Mouse (Mus musculus) thymus, adult 2 months (tissue): Measurements from ENCODE around the gene Fgfr2. TPM values are rescaled to one million over a fixed set of nuclear protein-coding genes. Genes with fewer than 3 reads are reported as not detected.

Source experiments
- DNase-seq: peaks from one replicate; pipeline ENCODE4 v3.0.0; 2021
- H3K27ac ChIP-seq: fragments of 200-500 bp; 2 replicates; pipeline ENCODE4 v1.5.1; 2012; ENCODE audit warnings: low read length, control low read depth; ENCODE audit not compliant: control insufficient read depth, insufficient read depth
- H3K27me3 ChIP-seq: fragments of 200-500 bp; 2 replicates; pipeline ENCODE4 v1.6.1; 2012; ENCODE audit warnings: mild to moderate bottlenecking, low read length, moderate library complexity, mixed read lengths; ENCODE audit not compliant: control insufficient read depth, insufficient read depth
- H3K36me3 ChIP-seq: fragments of 200-500 bp; 2 replicates; pipeline ENCODE4 v1.6.1; 2012; ENCODE audit warnings: mild to moderate bottlenecking, low read length, moderate library complexity; ENCODE audit not compliant: control insufficient read depth, insufficient read depth
- H3K4me1 ChIP-seq: fragments of 200-500 bp; replicated peaks from 2 replicates; pipeline ENCODE4 v1.6.1; 2012; ENCODE audit warnings: low read length; ENCODE audit not compliant: control insufficient read depth, insufficient read depth
- H3K4me3 ChIP-seq: fragments of 200-500 bp; 2 replicates; pipeline ENCODE4 v1.5.1; 2012; ENCODE audit warnings: mild to moderate bottlenecking, low read length, control low read depth, moderate library complexity; ENCODE audit not compliant: control insufficient read depth, insufficient read depth
- CTCF ChIP-seq: fragments of 200-500 bp; IDR thresholded peaks from 2 replicates; pipeline ENCODE4 v1.5.1; 2012; ENCODE audit warnings: mild to moderate bottlenecking, control low read depth, low read length, moderate library complexity, borderline replicate concordance; ENCODE audit not compliant: control insufficient read depth, poor library complexity, insufficient read depth; ENCODE audit errors: extremely low read depth
- POLR2A ChIP-seq: fragments of 200-500 bp; IDR thresholded peaks from 2 replicates; pipeline ENCODE4 v1.6.1; 2012; ENCODE audit warnings: mild to moderate bottlenecking, low read length, control low read depth, moderate library complexity; ENCODE audit not compliant: control insufficient read depth, poor library complexity, insufficient read depth; ENCODE audit errors: extremely low read depth
- WGBS: fragments of 180-500 bp; shearing (Covaris S2); methylation state at CpG from one replicate; pipeline ENCODE4 v1.1.7; 2018; 5-methylcytosine and 5-hydroxymethylcytosine counted together
- polyA plus RNA-seq: library from polyadenylated mRNA; depleted of rRNA; stranded (reverse); fragments of >200 nt; gene quantifications from 2 replicates; pipeline ENCODE4 v1.2.3, GENCODE M21; 2012

The Fgfr2 gene
- polyA plus RNA-seq, 1 experiment, result 12.1 TPM

- TF ChIP-seq CTCF (no peak), POLR2A (no peak)
- DNase-seq, result no peak
- 96% methylated on average over 2 of the region's 2 CpGs for WGBS
- Histone ChIP-seq H3K36me3 (no peaks in the 10 kb centered on the region), H3K27ac (no peak overlapping the region), H3K27me3 (no peaks in the 10 kb centered on the region), H3K4me3 (no peak overlapping the region), H3K4me1 (peaks cover 6% of the 10 kb centered on the region)
Measured at GRCm38 (mm10) chr7:130895618-130895945, 2227.6 kb downstream of the Fgfr2 start.

- no peaks in the 10 kb centered on the region for H3K36me3 ChIP-seq
Measured at GRCm38 (mm10) chr7:130894931-130895617, 2228.1 kb downstream of the Fgfr2 start.

GRCm38 (mm10) chr7:130892973-130893372 is 2230.2 kb downstream of the Fgfr2 start:
- H3K27ac ChIP-seq, result peak overlapping the region; percentile 71
- peaks cover 6% of the 10 kb centered on the region for H3K4me1 ChIP-seq
- no peak overlapping the region for H3K4me3 ChIP-seq
- no peaks in the 10 kb centered on the region for H3K36me3 ChIP-seq
- 26% methylated on average over 6 of the region's 6 CpGs for WGBS
- TF ChIP-seq POLR2A (no peak), CTCF (no peak)
- H3K27me3 ChIP-seq, result no peaks in the 10 kb centered on the region
- DNase-seq, result peak; percentile 40

More at GRCm38 (mm10) chr7:130894931-130895617, 2228.1 kb downstream of the Fgfr2 start:
- Histone ChIP-seq H3K27ac (no peak overlapping the region), H3K4me3 (no peak overlapping the region), H3K4me1 (peaks cover 6% of the 10 kb centered on the region), H3K27me3 (no peaks in the 10 kb centered on the region)
- no peak for TF ChIP-seq POLR2A
- TF ChIP-seq CTCF, result no peak
- WGBS, result 90% methylated on average over 9 of the region's 9 CpGs
- DNase-seq, result no peak

- Histone ChIP-seq H3K4me1 (peaks cover 12% of the 10 kb centered on the region), H3K36me3 (no peaks in the 10 kb centered on the region), H3K27me3 (no peaks in the 10 kb centered on the region), H3K4me3 (no peak overlapping the region), H3K27ac (no peak overlapping the region)
- WGBS, result 95% methylated on average over 2 of the region's 2 CpGs
- TF ChIP-seq POLR2A (no peak), CTCF (no peak)
- no peak for DNase-seq
Measured at GRCm38 (mm10) chr7:130890871-130891270, 2232.3 kb downstream of the Fgfr2 start.

GRCm38 (mm10) chr7:130887946-130888345 is 2235.2 kb downstream of the Fgfr2 start:
- no peak for DNase-seq
- no peak overlapping the region for H3K27ac ChIP-seq

GRCm38 (mm10) chr7:130886246-130886645 is 2236.9 kb downstream of the Fgfr2 start:
- TF ChIP-seq POLR2A (no peak), CTCF (no peak)

More at GRCm38 (mm10) chr7:130887946-130888345, 2235.2 kb downstream of the Fgfr2 start:
- WGBS, result 93% methylated on average over 3 of the region's 3 CpGs
- Histone ChIP-seq H3K4me1 (peaks cover 12% of the 10 kb centered on the region), H3K36me3 (no peaks in the 10 kb centered on the region), H3K27me3 (no peaks in the 10 kb centered on the region), H3K4me3 (no peak overlapping the region)
- TF ChIP-seq POLR2A, result no peak
- no peak for TF ChIP-seq CTCF

GRCm38 (mm10) chr7:130884161-130884560 is 2239.0 kb downstream of the Fgfr2 start:
- TF ChIP-seq CTCF (no peak), POLR2A (no peak)
- Histone ChIP-seq H3K27ac (no peak overlapping the region), H3K4me1 (peaks cover 6% of the 10 kb centered on the region), H3K27me3 (no peaks in the 10 kb centered on the region), H3K4me3 (no peak overlapping the region), H3K36me3 (no peaks in the 10 kb centered on the region)
- WGBS, result 97% methylated on average over 2 of the region's 2 CpGs
- no peak for DNase-seq

More at GRCm38 (mm10) chr7:130886246-130886645, 2236.9 kb downstream of the Fgfr2 start:
- Histone ChIP-seq H3K27ac (no peak overlapping the region), H3K36me3 (no peaks in the 10 kb centered on the region), H3K4me1 (peaks cover 6% of the 10 kb centered on the region), H3K27me3 (no peaks in the 10 kb centered on the region), H3K4me3 (no peak overlapping the region)
- WGBS, result 31% methylated on average over 3 of the region's 3 CpGs
- no peak for DNase-seq
